Mouse (Mus musculus): ENCODE measurements around the gene Lrrtm4.

The Lrrtm4 gene

GRCm38 (mm10) chr6:80018765-80019164 is at the start of gene Lrrtm4:
Gene Lrrtm4 (plus strand): TSS chr6:80018877.
- no peak for DNase-seq (ENCODE audit: low spot score)

GRCm38 (mm10) chr6:80019189-80019860 is 648 bp downstream of the Lrrtm4 start:
- no peak for DNase-seq (ENCODE audit: low spot score)

GRCm38 (mm10) chr6:80019861-80020230 is 1.2 kb downstream of the Lrrtm4 start:
- DNase-seq (ENCODE audit: low spot score): no peak

GRCm38 (mm10) chr6:80056849-80057248 is 38.2 kb downstream of the Lrrtm4 start:
- no peak for DNase-seq (ENCODE audit: low spot score)

- DNase-seq (ENCODE audit: low spot score): no peak
Observed at GRCm38 (mm10) chr6:80078001-80078400, 59.3 kb downstream of the Lrrtm4 start.

GRCm38 (mm10) chr6:80079290-80079689 is 60.6 kb downstream of the Lrrtm4 start:
- DNase-seq (ENCODE audit: low spot score): no peak

DNA sequence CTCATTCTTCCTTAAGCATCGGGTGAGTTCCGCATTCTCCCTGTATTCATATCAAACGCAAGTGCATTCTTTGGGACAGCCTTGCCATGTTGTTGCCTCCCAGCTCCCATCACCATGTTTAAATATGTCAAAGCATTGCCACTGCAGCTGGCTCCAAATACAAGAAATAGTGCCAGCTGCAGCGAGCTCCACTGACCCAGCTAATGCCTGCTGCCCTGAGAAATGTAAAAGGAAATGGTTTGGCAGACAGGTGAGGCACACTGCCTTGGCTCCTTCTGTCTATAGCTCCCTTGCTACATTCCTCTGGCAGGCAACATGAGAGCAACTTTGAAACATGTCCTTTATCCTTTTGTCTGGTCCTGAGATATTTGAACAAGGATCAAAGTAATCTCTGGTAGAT is 76.2 kb downstream of the Lrrtm4 start:
- DNase-seq (ENCODE audit: low spot score): no peak

GRCm38 (mm10) chr6:80105343-80105742 is 86.7 kb downstream of the Lrrtm4 start:
- no peak for DNase-seq (ENCODE audit: low spot score)

- DNase-seq (ENCODE audit: low spot score): no peak
Observed at GRCm38 (mm10) chr6:80105843-80106242, 87.2 kb downstream of the Lrrtm4 start.

DNA sequence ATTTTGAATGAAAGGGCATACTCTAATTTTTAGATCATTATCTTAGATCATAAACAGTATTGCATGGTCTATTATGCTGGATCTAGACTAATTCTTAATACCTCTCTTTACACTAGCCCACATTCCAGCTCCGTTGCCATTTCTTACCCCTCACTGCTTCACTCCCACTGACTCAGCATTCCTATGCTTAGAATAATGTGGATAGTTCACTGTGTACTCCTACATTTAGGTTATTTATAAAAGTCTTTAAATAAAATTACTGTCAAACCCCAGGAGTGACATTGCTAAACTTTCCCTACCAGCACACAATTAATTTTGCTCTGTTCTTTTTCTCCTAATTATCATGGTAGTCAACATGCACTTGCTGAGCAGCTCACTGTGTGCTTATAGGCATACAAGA is 107.7 kb downstream of the Lrrtm4 start:
- DNase-seq (ENCODE audit: low spot score): no peak

- DNase-seq (ENCODE audit: low spot score): no peak
Observed at GRCm38 (mm10) chr6:80162585-80162984, 143.9 kb downstream of the Lrrtm4 start.

DNA sequence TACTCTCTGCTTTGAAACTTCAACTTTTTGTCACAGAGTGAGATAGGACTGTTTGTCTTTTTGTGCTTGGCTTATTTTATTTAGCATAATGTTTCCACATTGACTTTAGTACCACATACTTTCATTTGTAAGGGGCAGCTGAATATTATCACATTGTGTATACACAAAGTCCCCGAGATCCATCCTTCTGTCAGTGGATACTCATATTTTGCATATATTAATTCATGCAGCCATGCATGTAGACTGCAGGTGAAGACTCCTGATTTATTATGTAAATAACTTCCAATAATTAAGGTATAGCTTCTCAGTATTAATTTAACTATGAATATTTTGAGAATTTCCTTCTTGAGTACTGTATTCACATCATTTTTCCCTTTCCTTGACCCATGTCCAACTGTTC is 163.2 kb downstream of the Lrrtm4 start:
- no peak for DNase-seq (ENCODE audit: low spot score)

- DNase-seq (ENCODE audit: low spot score): no peak
Observed at GRCm38 (mm10) chr6:80182353-80182752, 163.7 kb downstream of the Lrrtm4 start.

- no peak for DNase-seq (ENCODE audit: low spot score)
Observed at GRCm38 (mm10) chr6:80185489-80186113, 166.9 kb downstream of the Lrrtm4 start.

GRCm38 (mm10) chr6:80186791-80187190 is 168.1 kb downstream of the Lrrtm4 start:
- DNase-seq (ENCODE audit: low spot score): no peak

- no peak for DNase-seq (ENCODE audit: low spot score)
Observed at GRCm38 (mm10) chr6:80209476-80209875, 190.8 kb downstream of the Lrrtm4 start.

DNA sequence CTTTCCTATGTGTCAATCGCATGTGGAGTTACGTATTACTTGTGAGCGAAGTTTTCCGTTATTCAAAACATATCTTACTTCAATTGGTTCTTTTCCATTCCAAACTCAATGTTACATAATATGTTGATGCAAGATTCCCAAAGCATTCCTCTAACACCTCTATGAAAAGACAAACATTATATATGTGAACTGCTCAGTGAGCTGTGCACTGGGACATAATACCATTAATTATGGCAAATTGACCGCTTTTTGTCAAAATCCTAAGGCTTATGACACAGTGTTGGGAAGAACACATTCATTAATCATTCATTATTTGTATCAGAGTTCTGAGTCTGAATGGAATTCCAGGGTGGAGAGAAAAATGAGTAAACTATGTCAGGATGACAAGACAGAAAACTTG is 191.6 kb downstream of the Lrrtm4 start:
- no peak for DNase-seq (ENCODE audit: low spot score)

DNA sequence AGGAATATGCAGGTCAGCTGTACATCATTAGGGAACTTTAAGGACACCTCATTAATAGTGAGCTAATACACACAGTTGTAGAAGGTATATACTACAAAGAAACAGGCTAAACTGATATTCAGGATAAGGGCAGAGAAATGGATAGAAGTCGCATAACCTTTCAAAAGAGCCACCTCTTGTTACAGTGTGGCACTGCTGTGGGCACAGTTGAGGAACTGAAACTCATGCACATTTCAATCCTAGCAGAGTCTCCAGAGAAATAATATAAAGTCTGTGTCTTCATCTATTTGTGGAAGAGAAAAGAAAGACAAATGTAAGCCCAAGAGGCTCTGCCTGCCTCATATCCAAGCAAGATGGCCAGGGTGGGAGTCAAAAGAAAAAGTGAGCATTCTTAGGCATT is 242.9 kb downstream of the Lrrtm4 start:
- DNase-seq (ENCODE audit: low spot score): no peak

GRCm38 (mm10) chr6:80263972-80264371 is 245.3 kb downstream of the Lrrtm4 start:
- no peak for DNase-seq (ENCODE audit: low spot score)

DNA sequence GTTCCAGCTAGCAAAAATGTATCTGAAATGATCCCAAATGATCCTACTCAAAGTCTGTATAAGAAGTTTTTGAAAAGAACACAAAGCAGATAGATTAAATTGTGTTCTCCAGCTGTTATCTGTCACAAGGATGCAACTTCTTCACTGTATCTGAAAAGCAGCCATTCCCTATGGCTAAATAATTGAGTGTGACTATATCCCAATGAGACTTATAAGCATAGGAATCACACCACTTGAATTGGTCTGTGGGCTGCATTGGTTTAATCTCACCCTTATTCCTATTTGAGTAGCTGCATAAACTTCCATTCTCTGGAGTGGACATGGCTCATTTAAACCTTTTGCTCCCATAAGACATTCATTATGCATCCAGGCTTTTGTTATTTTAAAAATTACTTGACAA is 245.9 kb downstream of the Lrrtm4 start:
- DNase-seq (ENCODE audit: low spot score): no peak

GRCm38 (mm10) chr6:80265746-80266145 is 247.1 kb downstream of the Lrrtm4 start:
- DNase-seq (ENCODE audit: low spot score): no peak

DNA sequence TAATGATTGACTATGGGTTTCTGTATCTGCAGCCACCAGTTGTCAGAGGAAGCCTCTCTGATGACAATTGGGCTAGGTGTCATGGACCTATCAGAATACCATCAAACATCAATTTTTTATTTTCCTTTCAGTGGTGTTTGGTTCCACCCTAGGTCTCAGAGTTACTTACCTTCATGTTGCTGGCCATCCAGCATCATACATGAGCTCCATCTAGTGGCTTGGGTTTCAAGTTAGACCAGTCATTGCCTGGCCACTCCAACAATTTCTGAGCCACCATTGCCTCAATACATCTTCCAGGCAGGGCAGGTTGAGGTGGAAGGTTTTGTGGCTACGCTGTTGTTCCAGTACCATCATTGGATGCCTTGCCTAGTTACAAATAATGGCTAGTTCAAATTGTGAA is 268.3 kb downstream of the Lrrtm4 start:
- no peak for DNase-seq (ENCODE audit: low spot score)

GRCm38 (mm10) chr6:80301871-80302270 is 283.2 kb downstream of the Lrrtm4 start:
- DNase-seq (ENCODE audit: low spot score): no peak

GRCm38 (mm10) chr6:80303568-80303967 is 284.9 kb downstream of the Lrrtm4 start:
- DNase-seq (ENCODE audit: low spot score): no peak
